Mouse (Mus musculus) MEL (cell line): Measurements from ENCODE around the gene Btnl10. TPM values are rescaled to one million over a fixed set of nuclear protein-coding genes. Genes with fewer than 3 reads are reported as not detected.

Experiments used
- DNase-seq: peaks from one replicate; pipeline ENCODE4 v3.0.0; 2011; ENCODE audit warnings: low read depth, low spot score
- H3K27ac ChIP-seq: 2 replicates; pipeline ENCODE4 v1.5.1; 2012; ENCODE audit warnings: low read depth, mild to moderate bottlenecking, control low read depth, low read length, moderate library complexity; ENCODE audit not compliant: control insufficient read depth
- H3K27me3 ChIP-seq, 2 experiments: fragments of 150-350 bp in 1 of 2; sonication (generic) in 1 of 2; 2 replicates each; pipeline ENCODE4 v1.6.1; 2012; ENCODE audit warnings: low read length in 2 of 2, mild to moderate bottlenecking in 2 of 2, improper control_type of control experiment in 1 of 2, moderate library complexity in 1 of 2; ENCODE audit not compliant: insufficient read depth in 2 of 2, control insufficient read depth in 1 of 2
- H3K36me3 ChIP-seq, 2 experiments: 2 replicates each; pipeline ENCODE4 v1.6.1; 2012 to 2014; ENCODE audit warnings: low read length in 2 of 2, improper control_type of control experiment in 1 of 2, inconsistent platforms in 1 of 2, mild to moderate bottlenecking in 1 of 2; ENCODE audit not compliant: insufficient read depth in 2 of 2, control insufficient read depth in 1 of 2
- H3K4me1 ChIP-seq, 2 experiments: fragments of 150-350 bp in 1 of 2; sonication (generic) in 1 of 2; 2 replicates each; pipeline ENCODE4 v1.6.1; 2012; ENCODE audit warnings: low read length in 2 of 2, improper control_type of control experiment in 1 of 2, mild to moderate bottlenecking in 1 of 2; ENCODE audit not compliant: insufficient read depth in 2 of 2, control insufficient read depth in 1 of 2
- H3K4me3 ChIP-seq, 2 experiments: fragments of 150-350 bp in 1 of 2; sonication (generic) in 1 of 2; 2 replicates each; pipeline ENCODE4 v1.5.1; 2012; ENCODE audit warnings: low read depth in 2 of 2, low read length in 2 of 2, mild to moderate bottlenecking in 2 of 2, moderate library complexity in 2 of 2, control low read depth in 1 of 2, improper control_type of control experiment in 1 of 2; ENCODE audit not compliant: control insufficient read depth in 1 of 2, insufficient read depth in 1 of 2
- H3K79me2 ChIP-seq: 2 replicates; pipeline ENCODE4 v1.6.1; 2012; ENCODE audit warnings: mild to moderate bottlenecking, low read length, moderate library complexity; ENCODE audit not compliant: control insufficient read depth, poor library complexity, insufficient read depth
- H3K9ac ChIP-seq: 2 replicates; pipeline ENCODE4 v1.6.1; 2012; ENCODE audit warnings: low read depth, mild to moderate bottlenecking, control low read depth, low read length, moderate library complexity; ENCODE audit not compliant: control insufficient read depth, poor library complexity, severe bottlenecking
- H3K9me3 ChIP-seq: fragments of 150-350 bp; sonication (generic); replicated peaks from 2 replicates; pipeline ENCODE4 v1.6.1; 2012; ENCODE audit warnings: mild to moderate bottlenecking, low read length, improper control_type of control experiment, moderate library complexity; ENCODE audit not compliant: insufficient read depth
- ELF1 ChIP-seq: IDR thresholded peaks from 2 replicates; pipeline ENCODE4 v1.6.1; 2014; ENCODE audit warnings: low read depth, mild to moderate bottlenecking, inconsistent platforms, low read length, improper control_type of control experiment, moderate library complexity
- EP300 ChIP-seq, 2 experiments: IDR thresholded peaks; 2 replicates each; pipeline ENCODE4 v1.6.1; 2011; ENCODE audit warnings: improper control_type of control experiment in 2 of 2, low read length in 2 of 2, low read depth in 1 of 2, mild to moderate bottlenecking in 1 of 2
- ETS1 ChIP-seq: IDR thresholded peaks from 2 replicates; pipeline ENCODE4 v1.6.1; 2012; ENCODE audit warnings: low read depth, mild to moderate bottlenecking, inconsistent platforms, low read length, improper control_type of control experiment, moderate library complexity
- GATA1 ChIP-seq: IDR thresholded peaks from 2 replicates; pipeline ENCODE4 v1.6.1; 2011; ENCODE audit warnings: low read depth, low read length, improper control_type of control experiment
- JUND ChIP-seq: IDR thresholded peaks from 2 replicates; pipeline ENCODE4 v1.6.1; 2011; ENCODE audit warnings: low read depth, mild to moderate bottlenecking, improper control_type of control experiment, low read length
- MAFK ChIP-seq: IDR thresholded peaks from 2 replicates; pipeline ENCODE4 v1.6.1; 2011; ENCODE audit warnings: low read depth, mild to moderate bottlenecking, low read length, improper control_type of control experiment, borderline replicate concordance
- MAZ ChIP-seq: IDR thresholded peaks from 2 replicates; pipeline ENCODE4 v1.6.1; 2012; ENCODE audit warnings: low read depth, mild to moderate bottlenecking, inconsistent platforms, low read length, improper control_type of control experiment
- NELFE ChIP-seq: IDR thresholded peaks from 2 replicates; pipeline ENCODE4 v1.6.1; 2011; ENCODE audit warnings: low read depth, low read length, improper control_type of control experiment
- POLR2A ChIP-seq, 2 experiments: IDR thresholded peaks; 2 replicates each; pipeline ENCODE4 v1.6.1; 2011 to 2012; ENCODE audit warnings: low read length in 2 of 2, mild to moderate bottlenecking in 2 of 2, control low read depth in 1 of 2, improper control_type of control experiment in 1 of 2, low read depth in 1 of 2, moderate library complexity in 1 of 2; ENCODE audit not compliant: control insufficient read depth in 1 of 2, insufficient read depth in 1 of 2, poor library complexity in 1 of 2
- POLR2AphosphoS2 ChIP-seq: IDR thresholded peaks from 2 replicates; pipeline ENCODE4 v1.6.1; 2011; ENCODE audit warnings: low read length, improper control_type of control experiment
- POLR2AphosphoS5 ChIP-seq: IDR thresholded peaks from 2 replicates; pipeline ENCODE4 v1.6.1; 2012; ENCODE audit warnings: low read depth, borderline replicate concordance, mild to moderate bottlenecking, inconsistent platforms, low read length, moderate library complexity, mixed read lengths
- SMC3 ChIP-seq: IDR thresholded peaks from 2 replicates; pipeline ENCODE4 v1.6.1; 2011; ENCODE audit warnings: low read depth, low read length, improper control_type of control experiment
- UBTF ChIP-seq: IDR thresholded peaks from 2 replicates; pipeline ENCODE4 v1.6.1; 2012; ENCODE audit warnings: low read depth, mild to moderate bottlenecking, inconsistent platforms, low read length, improper control_type of control experiment, moderate library complexity, borderline replicate concordance; ENCODE audit not compliant: insufficient read depth
- ZNF384 ChIP-seq: IDR thresholded peaks from 2 replicates; pipeline ENCODE4 v1.6.1; 2012; ENCODE audit warnings: low read depth, mild to moderate bottlenecking, inconsistent platforms, low read length, improper control_type of control experiment
- polyA plus RNA-seq, 2 experiments: library from polyadenylated mRNA; stranded (reverse) in 1 of 2; unstranded in 1 of 2; fragments of >175 nt in 1 of 2; fragments of >200 nt in 1 of 2; gene quantifications; 2 replicates each; pipeline versions ENCODE4 v1.2.1 to v1.2.4; 2012; ENCODE audit warnings: low replicate concordance in 2 of 2, low read depth in 1 of 2; ENCODE audit not compliant: insufficient read length in 2 of 2, insufficient read depth in 1 of 2, missing spikeins in 1 of 2
- total RNA-seq: library from RNA; depleted of rRNA; stranded (reverse); fragments of 300-350 nt; gene quantifications from 2 replicates; pipeline ENCODE4 v1.2.3, GENCODE M21; 2012

Gene Btnl10
- total and polyA plus RNA-seq, 3 experiments, result 0.92 to 1.7 TPM; not detected in 1

- H3K4me3 ChIP-seq, result no peak overlapping the region
- no peaks in the 10 kb centered on the region for H3K9me3 ChIP-seq
- H3K79me2 ChIP-seq, result no peaks in the 10 kb centered on the region; the same call in 1 of the 2 replicates
- H3K36me3 ChIP-seq, result no peaks in the 10 kb centered on the region
- H3K27me3 ChIP-seq, result peaks cover 4 to 6% of the 10 kb centered on the region in 2 experiments
- H3K9ac ChIP-seq, result no peak overlapping the region
- no peak for DNase-seq
- peaks cover 0 to 2% of the 10 kb centered on the region in 2 experiments; a peak in 2 of 4 replicates for H3K4me1 ChIP-seq
- no peak for TF ChIP-seq GATA1
- TF ChIP-seq JUND, result no peak
- H3K27ac ChIP-seq, result no peak overlapping the region
Measured at GRCm38 (mm10) chr11:58944136-58944535, 26.4 kb downstream of the Btnl10 start.

- H3K36me3 ChIP-seq, result no peaks in the 10 kb centered on the region
- no peak for DNase-seq
- H3K4me1 ChIP-seq, result no peaks in the 10 kb centered on the region
- peaks cover 4 to 9% of the 10 kb centered on the region in 2 experiments for H3K27me3 ChIP-seq
- H3K27ac ChIP-seq, result no peak overlapping the region
- H3K4me3 ChIP-seq, result no peak overlapping the region
- no peak overlapping the region for H3K9ac ChIP-seq
- TF ChIP-seq ETS1 (no peak), NELFE (no peak), MAZ (no peak), UBTF (no peak), POLR2A (IDR thresholded peaks at IDR 0.05; ENCODE audit: control insufficient read depth in 1 of 2, insufficient read depth in 1 of 2, low read depth in 1 of 2, low read length in 2 of 2, poor library complexity in 1 of 2) (no peak), POLR2AphosphoS5 (no peak), MAFK (no peak), POLR2AphosphoS2 (no peak), EP300 (IDR thresholded peaks at IDR 0.05; ENCODE audit: low read depth in 1 of 2, low read length in 2 of 2) (no peak), SMC3 (no peak), ZNF384 (no peak), GATA1 (no peak), ELF1 (no peak)
- H3K9me3 ChIP-seq, result no peaks in the 10 kb centered on the region
- no peaks in the 10 kb centered on the region; the same call in 1 of the 2 replicates for H3K79me2 ChIP-seq
Measured at GRCm38 (mm10) chr11:58947306-58947705, 29.6 kb downstream of the Btnl10 start.
